Mouse (Mus musculus) limb, embryonic 10.5 days (tissue): Measurements from ENCODE around the gene Mok. TPM values are rescaled to one million over a fixed set of nuclear protein-coding genes. Genes with fewer than 3 reads are reported as not detected.
A peak's percentile ranks its signal among the peaks of the same experiment; 100 is the strongest.

Source experiments
- DNase-seq: peaks from one replicate; pipeline ENCODE4 v3.0.0-alpha.2; 2017; ENCODE audit warnings: low spot score
- H3K27ac ChIP-seq: fragments of 300-500 bp; sonication (generic); 2 replicates; pipeline ENCODE4 v1.5.1; 2016; ENCODE audit warnings: mild to moderate bottlenecking
- H3K27me3 ChIP-seq: fragments of 300-500 bp; sonication (generic); 2 replicates; pipeline ENCODE4 v1.6.1; 2016; ENCODE audit warnings: low read depth, mild to moderate bottlenecking; ENCODE audit not compliant: poor library complexity, severe bottlenecking
- H3K36me3 ChIP-seq: fragments of 300-500 bp; sonication (generic); 2 replicates; pipeline ENCODE4 v1.6.1; 2016; ENCODE audit warnings: mild to moderate bottlenecking, moderate library complexity
- H3K4me1 ChIP-seq: fragments of 300-500 bp; sonication (generic); 2 replicates; pipeline ENCODE4 v1.6.1; 2016
- H3K4me3 ChIP-seq: fragments of 300-500 bp; sonication (generic); 2 replicates; pipeline ENCODE4 v1.5.1; 2016; ENCODE audit warnings: mild to moderate bottlenecking, moderate library complexity
- H3K9me3 ChIP-seq: fragments of 300-500 bp; sonication (generic); replicated peaks from 2 replicates; pipeline ENCODE4 v1.6.1; 2016; ENCODE audit warnings: mild to moderate bottlenecking
- WGBS: fragments of 180-500 bp; shearing (Covaris S2); methylation state at CpG from one replicate; pipeline ENCODE4 v1.1.7; 2016; 5-methylcytosine and 5-hydroxymethylcytosine counted together
- polyA plus RNA-seq: library from polyadenylated mRNA; unstranded; fragments of >200 nt; fragmentation: Nextera tagmentation; extraction: Ambion mirVana; gene quantifications from 2 replicates; pipeline ENCODE4 v1.2.1, GENCODE M21; 2016

Gene Mok
- 6.0 and 6.5 TPM in 2 replicates for polyA plus RNA-seq

DNA sequence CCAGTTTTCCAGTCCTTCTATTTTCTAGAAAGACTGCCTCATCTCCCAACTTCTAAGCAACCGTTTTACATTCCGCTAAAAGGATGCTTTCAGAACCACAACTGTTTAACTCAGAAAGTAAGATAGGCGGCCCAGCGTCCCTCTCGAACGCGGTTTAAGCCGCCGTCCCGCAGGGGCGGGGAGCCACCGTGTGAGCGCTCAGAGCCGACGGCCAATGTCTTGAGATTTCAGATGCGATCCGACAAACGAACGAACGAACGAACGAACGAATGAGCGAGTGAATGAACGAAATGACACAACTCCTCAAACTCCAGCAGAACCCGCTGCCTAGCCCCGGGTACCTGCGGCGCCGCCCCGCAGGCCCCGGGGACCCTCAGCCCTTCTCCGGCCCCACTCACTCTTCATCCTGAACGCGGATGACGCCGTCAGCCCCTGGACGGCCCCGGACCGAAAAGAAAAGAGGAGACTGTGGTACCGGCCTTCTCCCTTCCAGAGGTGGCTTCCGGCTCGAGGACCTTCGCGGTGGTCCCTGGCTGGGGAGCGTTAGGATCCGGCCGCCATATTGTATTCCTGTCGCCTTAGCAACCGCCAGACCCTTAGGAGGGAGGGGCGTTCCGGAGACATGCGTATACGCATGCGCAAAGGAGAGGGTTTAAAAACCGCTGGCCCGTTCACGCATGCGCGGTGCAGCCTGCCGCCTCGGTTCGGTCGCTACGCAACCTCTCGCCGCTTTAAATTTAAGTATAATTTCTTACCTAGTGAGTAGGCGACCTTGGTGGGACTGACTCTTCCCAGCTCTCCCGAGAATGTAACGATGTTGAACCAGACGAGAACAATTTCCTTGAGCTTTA, at the start of gene Mok:
Mok (minus strand) TSS at position 592 of the 851 bp plus-strand sequence.
- Histone ChIP-seq H3K4me3 (peak within 1 kb of the TSS; percentile 76), H3K27me3 (peaks cover 14% of the 10 kb centered on the region), H3K4me1 (peaks cover 29% of the 10 kb centered on the region), H3K27ac (peak within 1 kb of the TSS; percentile 73), H3K36me3 (no peaks in the 10 kb centered on the region), H3K9me3 (no peaks in the 10 kb centered on the region)
- under 1% methylated on average over 71 of the region's 71 CpGs for WGBS
- DNase-seq: peak; percentile 99

- peak; percentile 96 for DNase-seq
- H3K4me3 ChIP-seq: peak within 1 kb of the TSS; percentile 89
- H3K4me1 ChIP-seq: peaks cover 28% of the 10 kb centered on the region
- H3K9me3 ChIP-seq: no peaks in the 10 kb centered on the region
- H3K27ac ChIP-seq: peak within 1 kb of the TSS; percentile 93
- WGBS: under 1% methylated on average over 66 of the region's 74 CpGs
- H3K27me3 ChIP-seq: no peaks in the 10 kb centered on the region
- H3K36me3 ChIP-seq: peaks cover 5% of the 10 kb centered on the region; the same call in 1 of the 2 replicates
Observed at GRCm38 (mm10) chr12:110889036-110890020, 48.6 kb upstream of the Mok start, which contains the start of the genes Cinp and Tecpr2. Gene Cinp (minus strand): TSS chr12:110889145. Gene Tecpr2 (plus strand): TSS chr12:110889264.

DNA sequence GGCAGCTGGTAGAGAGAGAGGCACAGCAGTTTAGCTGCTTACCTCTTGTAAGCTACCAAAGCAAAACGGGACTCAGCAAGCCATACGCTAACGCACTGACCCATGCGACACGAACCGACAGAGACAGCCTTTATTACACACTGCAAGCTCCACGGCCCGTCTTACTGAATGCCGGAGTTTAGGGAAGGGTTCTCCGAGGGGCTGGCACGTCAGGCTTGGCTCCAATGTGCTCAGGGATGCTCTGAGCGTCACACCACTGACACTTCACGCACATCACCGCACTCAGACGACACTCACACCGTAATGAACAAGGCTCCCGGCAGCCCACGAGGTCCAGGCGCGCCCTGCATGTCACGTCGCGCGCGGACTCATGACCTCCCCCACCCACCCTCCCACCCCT, 47.9 kb upstream of the Mok start:
- DNase-seq: peak; percentile 41
- Histone ChIP-seq H3K27me3 (no peaks in the 10 kb centered on the region), H3K36me3 (peaks cover 12% of the 10 kb centered on the region), H3K27ac (peak overlapping the region; percentile 93), H3K9me3 (no peaks in the 10 kb centered on the region), H3K4me3 (peak overlapping the region; percentile 89), H3K4me1 (peaks cover 24% of the 10 kb centered on the region)
- WGBS: under 1% methylated on average over 25 of the region's 25 CpGs

GRCm38 (mm10) chr12:110888106-110888505, 47.4 kb upstream of the Mok start:
- WGBS: 54% methylated on average over 12 of the region's 12 CpGs
- Histone ChIP-seq H3K27ac (peak overlapping the region; percentile 93), H3K9me3 (no peaks in the 10 kb centered on the region)

GRCm38 (mm10) chr12:110885251-110885650, 44.5 kb upstream of the Mok start:
- WGBS: 88% methylated on average over 2 of the region's 2 CpGs
- Histone ChIP-seq H3K27me3 (no peaks in the 10 kb centered on the region), H3K9me3 (no peaks in the 10 kb centered on the region), H3K27ac (no peak overlapping the region), H3K4me1 (peaks cover 20% of the 10 kb centered on the region), H3K4me3 (no peak overlapping the region), H3K36me3 (peaks cover 43% of the 10 kb centered on the region)
- DNase-seq: no peak

More at GRCm38 (mm10) chr12:110888106-110888505, 47.4 kb upstream of the Mok start:
- peak overlapping the region; percentile 89 for H3K4me3 ChIP-seq
- no peaks in the 10 kb centered on the region for H3K27me3 ChIP-seq
- H3K4me1 ChIP-seq: peaks cover 24% of the 10 kb centered on the region
- DNase-seq: no peak
- H3K36me3 ChIP-seq: peaks cover 17% of the 10 kb centered on the region

DNA sequence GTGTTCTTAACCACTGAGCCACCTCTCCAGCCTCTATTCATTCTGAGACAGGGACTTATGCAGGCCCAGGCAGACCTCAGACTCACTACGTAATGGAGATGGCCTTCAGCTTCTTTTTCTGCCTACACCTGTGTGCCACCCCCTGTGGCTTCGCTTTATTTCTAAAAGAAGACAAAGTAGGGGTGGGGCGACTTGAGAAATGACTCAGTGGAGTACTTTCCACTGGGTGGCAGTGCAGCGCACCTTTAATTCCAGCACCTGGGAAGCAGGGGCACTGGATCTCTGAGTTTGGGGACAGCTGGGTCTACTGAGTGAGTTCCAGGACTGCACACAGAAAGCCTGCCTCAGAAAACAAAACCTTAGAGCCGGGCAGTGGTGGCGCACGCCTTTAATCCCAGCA, 41.6 kb upstream of the Mok start:
- DNase-seq: no peak
- 90% methylated on average over 7 of the region's 7 CpGs for WGBS
- no peak overlapping the region for H3K4me3 ChIP-seq
- no peak overlapping the region for H3K27ac ChIP-seq
- no peaks in the 10 kb centered on the region for H3K4me1 ChIP-seq
- H3K9me3 ChIP-seq: no peaks in the 10 kb centered on the region
- H3K36me3 ChIP-seq: peaks cover 66% of the 10 kb centered on the region
- H3K27me3 ChIP-seq: no peaks in the 10 kb centered on the region

- H3K4me3 ChIP-seq: no peak overlapping the region
- H3K4me1 ChIP-seq: no peaks in the 10 kb centered on the region
- no peaks in the 10 kb centered on the region for H3K27me3 ChIP-seq
- no peak for DNase-seq
- 87% methylated on average over 2 of the region's 2 CpGs for WGBS
- peaks cover 94% of the 10 kb centered on the region for H3K36me3 ChIP-seq
- no peaks in the 10 kb centered on the region for H3K9me3 ChIP-seq
- no peak overlapping the region for H3K27ac ChIP-seq
Observed at GRCm38 (mm10) chr12:110875351-110875750, 34.6 kb upstream of the Mok start.

GRCm38 (mm10) chr12:110871247-110871646, 30.5 kb upstream of the Mok start:
- Histone ChIP-seq H3K4me3 (no peak overlapping the region), H3K36me3 (peaks cover 95% of the 10 kb centered on the region), H3K27ac (no peak overlapping the region), H3K9me3 (no peaks in the 10 kb centered on the region), H3K4me1 (no peaks in the 10 kb centered on the region), H3K27me3 (no peaks in the 10 kb centered on the region)
- 94% methylated on average over 5 of the region's 5 CpGs for WGBS
- DNase-seq: no peak

GRCm38 (mm10) chr12:110870107-110870506, 29.4 kb upstream of the Mok start:
- 90% methylated on average over 4 of the region's 4 CpGs for WGBS
- no peaks in the 10 kb centered on the region for H3K27me3 ChIP-seq
- peaks cover 92% of the 10 kb centered on the region for H3K36me3 ChIP-seq
- no peak for DNase-seq
- no peaks in the 10 kb centered on the region for H3K4me1 ChIP-seq
- H3K27ac ChIP-seq: no peak overlapping the region
- no peaks in the 10 kb centered on the region for H3K9me3 ChIP-seq
- H3K4me3 ChIP-seq: no peak overlapping the region

DNA sequence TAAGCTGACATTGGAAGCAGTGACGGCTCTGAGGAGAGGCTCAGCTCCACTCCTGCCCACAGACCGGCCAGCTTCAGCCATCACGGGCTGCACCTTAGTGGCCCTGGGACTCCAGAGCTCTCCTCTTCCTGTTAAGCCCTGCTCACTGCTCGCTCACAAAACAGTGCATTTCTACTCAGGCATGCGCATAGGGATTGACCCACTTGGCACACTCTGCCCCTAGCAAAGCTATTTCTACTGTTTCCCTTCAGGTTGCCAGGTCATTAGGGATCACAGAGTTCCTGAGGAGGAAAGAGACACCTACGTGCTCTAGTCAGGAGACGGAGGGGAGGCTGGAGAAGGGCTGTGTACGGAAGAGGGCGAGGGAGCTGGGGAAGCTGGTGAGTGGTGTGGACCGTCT, 25.2 kb upstream of the Mok start:
- Histone ChIP-seq H3K27me3 (no peaks in the 10 kb centered on the region), H3K4me1 (peaks cover 7% of the 10 kb centered on the region), H3K9me3 (no peaks in the 10 kb centered on the region), H3K36me3 (peaks cover 81% of the 10 kb centered on the region), H3K4me3 (no peak overlapping the region), H3K27ac (no peak overlapping the region)
- WGBS: 91% methylated on average over 10 of the region's 10 CpGs
- no peak for DNase-seq

DNA sequence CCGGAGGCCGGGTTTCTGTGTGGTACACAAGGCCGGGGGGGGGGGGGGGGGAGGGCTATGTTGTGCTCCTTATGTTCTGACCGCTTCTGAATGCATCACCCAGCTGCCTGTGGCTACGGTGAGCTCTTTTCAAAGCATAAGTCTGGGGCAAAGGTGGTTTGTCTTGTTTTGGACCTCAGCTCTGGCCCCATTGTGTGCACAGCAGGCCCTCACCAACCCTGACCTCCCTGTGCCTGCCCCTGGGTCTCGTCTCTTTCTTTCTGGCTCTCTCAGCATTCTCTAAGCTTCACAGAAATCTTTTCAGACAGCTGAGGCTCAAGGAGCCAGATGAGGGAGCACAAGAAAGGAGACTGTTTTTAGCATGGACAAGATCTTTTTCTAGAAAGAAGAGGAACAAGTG, 24.8 kb upstream of the Mok start:
- WGBS: 73% methylated on average over 6 of the region's 6 CpGs
- H3K4me1 ChIP-seq: peaks cover 8% of the 10 kb centered on the region
- DNase-seq: no peak
- no peaks in the 10 kb centered on the region for H3K27me3 ChIP-seq
- H3K4me3 ChIP-seq: no peak overlapping the region
- no peaks in the 10 kb centered on the region for H3K9me3 ChIP-seq
- H3K27ac ChIP-seq: no peak overlapping the region
- peaks cover 77% of the 10 kb centered on the region for H3K36me3 ChIP-seq

DNA sequence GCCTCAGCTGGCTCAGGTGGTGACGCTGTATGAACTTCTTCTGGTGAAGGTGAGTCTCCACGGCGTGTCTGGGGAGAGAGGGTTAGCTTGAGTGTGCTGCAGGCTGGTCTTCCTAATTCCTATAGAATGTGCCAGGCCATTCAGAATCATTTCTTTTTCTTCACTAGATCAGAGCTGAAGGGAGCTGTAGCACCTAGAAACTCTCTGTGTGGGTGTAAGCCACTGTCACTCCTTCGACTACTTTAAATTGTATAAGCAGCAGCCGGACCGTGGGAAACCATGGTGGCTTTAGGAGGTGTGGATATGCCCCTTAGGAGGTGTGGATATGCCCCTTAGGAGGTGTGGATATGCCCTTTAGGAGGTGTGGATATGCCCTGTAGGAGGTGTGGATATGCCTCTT, 23.3 kb upstream of the Mok start:
- Histone ChIP-seq H3K4me3 (no peak overlapping the region), H3K27me3 (no peaks in the 10 kb centered on the region), H3K4me1 (peaks cover 8% of the 10 kb centered on the region), H3K9me3 (no peaks in the 10 kb centered on the region), H3K27ac (no peak overlapping the region), H3K36me3 (peaks cover 68% of the 10 kb centered on the region)
- DNase-seq: no peak
- 93% methylated on average over 6 of the region's 6 CpGs for WGBS
